Mouse (Mus musculus) embryonic fibroblast, embryonic 13.5 days (primary cell): Measurements from ENCODE around the gene Gm12394.

ENCODE experiments used
- CTCF ChIP-seq: IDR thresholded peaks from 2 replicates; pipeline ENCODE4 v1.5.1; 2011; ENCODE audit warnings: mild to moderate bottlenecking, control low read depth, low read length, moderate library complexity, borderline replicate concordance; ENCODE audit not compliant: insufficient read depth
- POLR2A ChIP-seq: IDR thresholded peaks from 2 replicates; pipeline ENCODE4 v1.6.1; 2011; ENCODE audit warnings: low read depth, mild to moderate bottlenecking, control low read depth, low read length, moderate library complexity

GRCm38 (mm10) chr4:42900878-42901277 lies 44.3 kb upstream of the Gm12394 start:
- TF ChIP-seq CTCF: no peak
- no peak for TF ChIP-seq POLR2A
